Comparison of ENCODE assay signal across 10 mouse cellular contexts in genomic region chr13:3770170-3771024, GRCm38 (mm10). TPM values are rescaled to one million over a fixed set of nuclear protein-coding genes. Genes with fewer than 3 reads are reported as not detected.
A peak's percentile ranks its signal among the peaks of the same experiment; 100 is the strongest.
DNase-seq lines count a peak whose midpoint lies in the region; ATAC-seq and TF ChIP-seq lines count a peak whose summit lies in the region.
"Had no signal": no experiment of that assay in that cellular context is flagged by ENCODE, and none has a peak within 500 bp of the region (broad histone marks: within the 10 kb centered on the region; RNA-seq: fewer than 3 reads in every experiment).

No protein-coding gene starts in this region.

- 0 out of 2 replicates have a peak, but pooled peaks cover 5% of the 10 kb centered on the region for H3K4me1 ChIP-seq in heart, embryonic 12.5 days (replicated peaks)
- peaks cover 7% of the 10 kb centered on the region; the same call in 1 of the 2 replicates for H3K4me1 ChIP-seq in embryonic fibroblast, embryonic 13.5 days (ENCODE audit: control insufficient read depth, insufficient read depth, low read length)
- peaks cover 9% of the 10 kb centered on the region for H3K4me1 ChIP-seq in kidney, postnatal 0 days (replicated peaks; ENCODE audit: insufficient read depth, low read length)
- no peaks in the 10 kb centered on the region for H3K4me1 ChIP-seq in midbrain, embryonic 15.5 days

- no peaks in the 10 kb centered on the region for H3K36me3 ChIP-seq in heart, embryonic 12.5 days
- H3K36me3 ChIP-seq in kidney, postnatal 0 days (ENCODE audit: insufficient read depth, low read length) = no peaks in the 10 kb centered on the region
- H3K36me3 ChIP-seq in midbrain, embryonic 15.5 days (replicated peaks) = no peaks in the 10 kb centered on the region

- no peak for TF ChIP-seq POLR2A in embryonic fibroblast, embryonic 13.5 days (IDR thresholded peaks at IDR 0.05; ENCODE audit: low read depth, low read length)

- H3K9ac ChIP-seq in heart, embryonic 12.5 days = no peak overlapping the region
- H3K9ac ChIP-seq in kidney, postnatal 0 days (ENCODE audit: low read depth, low read length) = no peak overlapping the region
- no peak overlapping the region for H3K9ac ChIP-seq in midbrain, embryonic 15.5 days
- H3K9ac ChIP-seq: liver, embryonic 14.5 days had no signal

- whole genome bisulfite sequencing in heart, embryonic 12.5 days = 68% methylated on average over 11 of the region's 11 CpGs
- 44% methylated on average over 11 of the region's 11 CpGs for WGBS in kidney, postnatal 0 days
- 72% methylated on average over 11 of the region's 11 CpGs for WGBS in midbrain, embryonic 15.5 days

- no peak overlapping the region for H3K4me2 ChIP-seq in heart, embryonic 12.5 days
- H3K4me2 ChIP-seq in kidney, postnatal 0 days (ENCODE audit: low read length) = 0 out of 2 replicates have a peak overlapping the region, but pooled peaks have one; percentile 6
- H3K4me2 ChIP-seq in midbrain, embryonic 15.5 days = no peak overlapping the region

- no peak; the same call in 1 of the 2 replicates for ATAC-seq in heart, embryonic 12.5 days (ENCODE audit: insufficient number of reproducible peaks, low FRiP score)
- ATAC-seq in kidney, postnatal 0 days (replicated peaks; ENCODE audit: low FRiP score, low read depth) = no peak
- peak; percentile 81 for ATAC-seq in midbrain, embryonic 15.5 days (replicated peaks)

- H3K27ac ChIP-seq in heart, embryonic 12.5 days (ENCODE audit: poor library complexity, severe bottlenecking) = no peak overlapping the region; the same call in 1 of the 2 replicates
- H3K27ac ChIP-seq in embryonic fibroblast, embryonic 13.5 days (ENCODE audit: insufficient read depth, low read length) = peak overlapping the region; percentile 59
- H3K27ac ChIP-seq in kidney, postnatal 0 days = no peak overlapping the region
- H3K27ac ChIP-seq in midbrain, embryonic 15.5 days = no peak overlapping the region
- H3K27ac ChIP-seq: liver, embryonic 14.5 days had no signal

- peak; percentile 95 for DNase-seq in heart, adult 11 months
- peak; percentile 44 for DNase-seq in NIH3T3 (ENCODE audit: low read depth)
- peak; percentile 59 for DNase-seq in kidney, postnatal 0 days (ENCODE audit: low spot score)
- no peak for DNase-seq in thymus, postnatal 10 days (ENCODE audit: low spot score in 2 of 2)
- DNase-seq in thymus, postnatal 4 days = no peak

- no peak overlapping the region for H3K4me3 ChIP-seq in heart, embryonic 12.5 days
- H3K4me3 ChIP-seq in embryonic fibroblast, embryonic 13.5 days (ENCODE audit: insufficient read depth, low read length) = no peak overlapping the region
- no peak overlapping the region for H3K4me3 ChIP-seq in kidney, postnatal 0 days (replicated peaks; ENCODE audit: low read depth, low read length)
- no peak overlapping the region for H3K4me3 ChIP-seq in midbrain, embryonic 15.5 days
- H3K4me3 ChIP-seq: erythroblast, embryonic 14.5 days had no signal

- H3K9me3 ChIP-seq in heart, embryonic 12.5 days (replicated peaks) = no peaks in the 10 kb centered on the region
- no peaks in the 10 kb centered on the region for H3K9me3 ChIP-seq in kidney, postnatal 0 days (replicated peaks; ENCODE audit: low read length)
- H3K9me3 ChIP-seq in midbrain, embryonic 15.5 days = no peaks in the 10 kb centered on the region

- TF ChIP-seq CTCF in embryonic fibroblast, embryonic 13.5 days (IDR thresholded peaks at IDR 0.05; ENCODE audit: borderline replicate concordance, insufficient read depth, low read length) = no peak
- no peak for TF ChIP-seq CTCF in kidney, postnatal 0 days (IDR thresholded peaks at IDR 0.05; ENCODE audit: low read depth)

- H3K27me3 ChIP-seq in heart, embryonic 12.5 days (replicated peaks) = no peaks in the 10 kb centered on the region
- H3K27me3 ChIP-seq in kidney, postnatal 0 days (ENCODE audit: insufficient read depth, low read length) = no peaks in the 10 kb centered on the region
- no peaks in the 10 kb centered on the region for H3K27me3 ChIP-seq in midbrain, embryonic 15.5 days (replicated peaks)

RNA-seq across cellular contexts. Expression of gene Calml3, which starts 33.7 kb away (rescaled TPM):
- not detected in 2 replicates for polyA plus RNA-seq in heart, embryonic 12.5 days (2016; fragmentation: Nextera tagmentation; extraction: Ambion mirVana)
- not detected in 2 replicates for polyA plus RNA-seq in embryonic fibroblast, embryonic 13.5 days (2011; ENCODE audit: insufficient read length, low read depth, missing spikeins)
- polyA plus RNA-seq in kidney, postnatal 0 days (2015; fragmentation: Nextera tagmentation; extraction: Ambion mirVana) = 1.4 and 1.6 TPM in 2 replicates
- polyA plus RNA-seq in midbrain, embryonic 15.5 days (2015; fragmentation: Nextera tagmentation; extraction: Ambion mirVana) = not detected in 2 replicates
- polyA plus RNA-seq: erythroblast, embryonic 14.5 days; liver, embryonic 14.5 days had no signal

Comparison
In these comparisons a context has a peak if more than half of its experiments do, and no peak if none do; other contexts are left out.
1. DNase-seq: peak in heart, adult 11 months (single experiment), NIH3T3 (single experiment) and kidney, postnatal 0 days (single experiment); none in thymus, postnatal 10 days (0 of 2) and thymus, postnatal 4 days (single experiment).